Mouse (Mus musculus) heart, embryonic 15.5 days (tissue): Measurements from ENCODE around the gene Prrt1. TPM values are rescaled to one million over a fixed set of nuclear protein-coding genes. Genes with fewer than 3 reads are reported as not detected.

Source experiments
- ATAC-seq: fragments of 200-750 bp; cut with Nextera tagmentation; replicated peaks from 2 replicates; pipeline ENCODE4 v1.8.0; 2017; ENCODE audit warnings: low read depth, moderate TSS enrichment; ENCODE audit not compliant: insufficient number of reproducible peaks, insufficient read depth, low FRiP score
- H3K27ac ChIP-seq: fragments of 300-500 bp; sonication (generic); 2 replicates; pipeline ENCODE4 v1.5.1; 2015; ENCODE audit warnings: mild to moderate bottlenecking, inconsistent platforms
- H3K27me3 ChIP-seq: fragments of 300-500 bp; sonication (generic); 2 replicates; pipeline ENCODE4 v1.6.1; 2015; ENCODE audit warnings: inconsistent platforms
- H3K36me3 ChIP-seq: fragments of 300-500 bp; sonication (generic); 2 replicates; pipeline ENCODE4 v1.6.1; 2015; ENCODE audit warnings: mild to moderate bottlenecking, inconsistent platforms
- H3K4me1 ChIP-seq: fragments of 300-500 bp; sonication (generic); replicated peaks from 2 replicates; pipeline ENCODE4 v1.6.1; 2015; ENCODE audit warnings: inconsistent platforms
- H3K4me2 ChIP-seq: fragments of 300-500 bp; sonication (generic); 2 replicates; pipeline ENCODE4 v1.6.1; 2015; ENCODE audit warnings: inconsistent platforms, mild to moderate bottlenecking, moderate library complexity
- H3K4me3 ChIP-seq: fragments of 300-500 bp; sonication (generic); 2 replicates; pipeline ENCODE4 v1.5.1; 2015; ENCODE audit warnings: mild to moderate bottlenecking, inconsistent platforms
- H3K9ac ChIP-seq: fragments of 300-500 bp; sonication (generic); 2 replicates; pipeline ENCODE4 v1.6.1; 2015; ENCODE audit warnings: mild to moderate bottlenecking, inconsistent platforms
- H3K9me3 ChIP-seq: fragments of 300-500 bp; sonication (generic); replicated peaks from 2 replicates; pipeline ENCODE4 v1.6.1; 2016; ENCODE audit warnings: inconsistent platforms
- whole genome bisulfite sequencing: fragments of 180-500 bp; shearing (Covaris S2); methylation state at CpG from one replicate; pipeline ENCODE4 v1.1.7; 2015; ENCODE audit warnings: mixed read lengths; 5-methylcytosine and 5-hydroxymethylcytosine counted together
- polyA plus RNA-seq: library from polyadenylated mRNA; unstranded; fragments of >200 nt; fragmentation: Nextera tagmentation; extraction: Ambion mirVana; gene quantifications from 2 replicates; pipeline ENCODE4 v1.2.1, GENCODE M21; 2015

The Prrt1 gene
- polyA plus RNA-seq, 1 experiment from 2014 or later = 0.42 TPM

- peaks cover 34% of the 10 kb centered on the region for H3K4me1 ChIP-seq
- no peak overlapping the region for H3K9ac ChIP-seq
- ATAC-seq = no peak
- no peak overlapping the region for H3K4me3 ChIP-seq
- 40% methylated on average over 13 of the region's 13 CpGs for WGBS
- no peaks in the 10 kb centered on the region for H3K36me3 ChIP-seq
- peaks cover 81% of the 10 kb centered on the region for H3K27me3 ChIP-seq
- H3K9me3 ChIP-seq = no peaks in the 10 kb centered on the region
- H3K27ac ChIP-seq = no peak overlapping the region
- no peak overlapping the region for H3K4me2 ChIP-seq
These were observed 46.1 kb downstream of the Prrt1 start for GRCm38 (mm10) chr17:34675205-34676092.

DNA sequence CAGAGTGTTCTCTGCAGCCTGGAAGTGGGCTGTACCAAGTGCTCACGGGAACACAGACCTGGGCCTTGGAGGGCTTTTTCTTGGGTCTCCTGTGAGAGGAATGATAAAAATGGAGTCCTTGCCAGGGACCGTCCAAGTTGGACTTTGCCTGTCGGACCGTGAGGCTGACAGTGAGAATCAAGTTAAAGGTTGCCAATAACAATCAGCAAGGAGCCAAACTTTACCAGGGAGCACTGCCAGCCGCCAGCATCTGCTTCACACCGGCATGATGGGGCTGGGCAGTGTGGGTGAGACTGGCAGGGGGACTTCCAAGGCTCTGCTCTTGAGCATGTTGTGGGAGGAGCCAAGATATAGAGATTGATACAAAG is 46.7 kb downstream of the Prrt1 start:
- no peaks in the 10 kb centered on the region for H3K9me3 ChIP-seq
- no peak overlapping the region for H3K4me2 ChIP-seq
- WGBS = 50% methylated on average over 6 of the region's 6 CpGs
- H3K36me3 ChIP-seq = no peaks in the 10 kb centered on the region
- no peak for ATAC-seq
- no peak overlapping the region for H3K27ac ChIP-seq
- H3K9ac ChIP-seq = no peak overlapping the region
- H3K27me3 ChIP-seq = peaks cover 75% of the 10 kb centered on the region
- H3K4me1 ChIP-seq = peaks cover 33% of the 10 kb centered on the region
- H3K4me3 ChIP-seq = no peak overlapping the region

GRCm38 (mm10) chr17:34676671-34677070 is 47.3 kb downstream of the Prrt1 start:
- 71% methylated on average over 12 of the region's 12 CpGs for WGBS
- Histone ChIP-seq H3K27ac (no peak overlapping the region), H3K27me3 (peaks cover 69% of the 10 kb centered on the region), H3K36me3 (no peaks in the 10 kb centered on the region), H3K4me3 (no peak overlapping the region), H3K4me1 (peaks cover 33% of the 10 kb centered on the region), H3K9me3 (no peaks in the 10 kb centered on the region), H3K9ac (no peak overlapping the region), H3K4me2 (no peak overlapping the region)
- ATAC-seq = no peak

DNA sequence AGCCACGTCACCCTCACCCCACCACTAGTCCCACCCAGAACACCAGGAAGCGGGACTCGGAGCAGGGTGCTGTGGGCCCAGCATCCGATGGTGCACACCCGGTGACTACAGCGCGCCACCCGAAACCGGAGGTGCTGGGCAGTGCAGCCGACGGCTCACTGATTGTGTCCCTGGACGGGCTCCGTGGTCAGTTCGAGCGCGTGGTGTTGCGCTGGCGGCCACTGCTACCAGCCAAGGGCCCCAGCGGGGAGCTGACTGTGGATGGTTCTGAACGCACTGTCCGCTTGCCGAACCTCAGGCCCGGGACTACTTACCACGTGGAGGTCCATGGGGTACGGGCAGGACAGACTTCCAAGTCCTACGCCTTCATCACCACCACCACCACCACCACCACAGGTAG is 50.9 kb downstream of the Prrt1 start:
- H3K36me3 ChIP-seq = no peaks in the 10 kb centered on the region
- no peak overlapping the region for H3K4me3 ChIP-seq
- no peak overlapping the region for H3K4me2 ChIP-seq
- H3K4me1 ChIP-seq = peaks cover 49% of the 10 kb centered on the region
- H3K9me3 ChIP-seq = no peaks in the 10 kb centered on the region
- no peak overlapping the region for H3K9ac ChIP-seq
- peaks cover 49% of the 10 kb centered on the region for H3K27me3 ChIP-seq
- 76% methylated on average over 26 of the region's 26 CpGs for WGBS
- ATAC-seq = no peak
- no peak overlapping the region for H3K27ac ChIP-seq

- Histone ChIP-seq H3K9me3 (no peaks in the 10 kb centered on the region), H3K36me3 (no peaks in the 10 kb centered on the region), H3K4me2 (no peak overlapping the region), H3K9ac (no peak overlapping the region), H3K4me3 (no peak overlapping the region), H3K27me3 (peaks cover 49% of the 10 kb centered on the region), H3K27ac (no peak overlapping the region), H3K4me1 (peaks cover 49% of the 10 kb centered on the region)
- ATAC-seq = no peak
- 85% methylated on average over 4 of the region's 4 CpGs for WGBS
These were observed 51.3 kb downstream of the Prrt1 start for GRCm38 (mm10) chr17:34680621-34681020.

DNA sequence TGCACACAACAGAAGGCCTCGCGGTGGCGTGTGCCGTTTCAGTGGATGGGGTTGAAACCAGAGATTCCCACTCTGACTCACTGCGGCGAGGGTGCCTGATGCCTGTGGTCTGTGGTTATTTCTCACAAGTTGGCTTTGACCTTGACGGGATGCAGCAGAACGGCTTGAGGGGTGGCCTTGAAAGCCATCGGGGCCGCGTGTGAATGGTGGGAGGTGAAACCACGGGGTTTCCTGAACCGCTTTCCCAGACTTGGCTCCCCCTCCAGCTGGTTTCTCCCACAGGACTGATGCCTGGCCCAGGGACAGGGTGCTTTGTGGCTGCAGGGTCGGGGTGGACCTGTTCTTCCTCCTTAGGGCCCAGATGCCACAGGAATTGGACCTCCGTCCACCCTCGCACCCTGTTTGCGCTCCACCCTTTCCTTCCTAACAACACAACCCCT is 51.8 kb downstream of the Prrt1 start:
- peaks cover 45% of the 10 kb centered on the region for H3K27me3 ChIP-seq

GRCm38 (mm10) chr17:34681881-34682536 is 52.7 kb downstream of the Prrt1 start:
- Histone ChIP-seq H3K27me3 (peaks cover 39% of the 10 kb centered on the region), H3K4me1 (peaks cover 48% of the 10 kb centered on the region), H3K36me3 (no peaks in the 10 kb centered on the region), H3K27ac (no peak overlapping the region), H3K4me2 (no peak overlapping the region), H3K9me3 (no peaks in the 10 kb centered on the region), H3K9ac (no peak overlapping the region), H3K4me3 (no peak overlapping the region)
- ATAC-seq = no peak
- WGBS = 60% methylated on average over 11 of the region's 11 CpGs

More for the DNA sequence above, 51.8 kb downstream of the Prrt1 start:
- H3K9ac ChIP-seq = no peak overlapping the region
- H3K36me3 ChIP-seq = no peaks in the 10 kb centered on the region
- H3K27ac ChIP-seq = no peak overlapping the region
- H3K4me1 ChIP-seq = peaks cover 49% of the 10 kb centered on the region
- no peak overlapping the region for H3K4me2 ChIP-seq
- no peak for ATAC-seq
- 59% methylated on average over 17 of the region's 17 CpGs for WGBS
- H3K9me3 ChIP-seq = no peaks in the 10 kb centered on the region
- no peak overlapping the region for H3K4me3 ChIP-seq

Other genes with a start within 250 kb of the Prrt1 start
- 0.20 TPM in 1 of 2 replicates, not detected in the other for gene BC051142, start 230.7 kb upstream of the Prrt1 start, polyA plus RNA-seq
- not detected in 2 replicates for gene Btnl4, start 152.2 kb upstream of the Prrt1 start, polyA plus RNA-seq
- gene Btnl6, start 112.2 kb upstream of the Prrt1 start, polyA plus RNA-seq = not detected in 2 replicates
- 5.8 and 7.8 TPM in 2 replicates for gene Notch4, start 65.3 kb upstream of the Prrt1 start, polyA plus RNA-seq
- gene Gpsm3, start 39.7 kb upstream of the Prrt1 start, polyA plus RNA-seq = 5.5 and 13.1 TPM in 2 replicates
- 4.8 and 5.5 TPM in 2 replicates for gene Pbx2, start 38.3 kb upstream of the Prrt1 start, polyA plus RNA-seq
- 6.4 and 12.3 TPM in 2 replicates for gene Ager, start 31.7 kb upstream of the Prrt1 start, polyA plus RNA-seq
- gene Rnf5, start 25.8 kb upstream of the Prrt1 start, polyA plus RNA-seq = 99.7 and 111 TPM in 2 replicates
- gene Agpat1, start 25.3 kb upstream of the Prrt1 start, polyA plus RNA-seq = 45.7 and 53.9 TPM in 2 replicates
- gene Egfl8, start 13.6 kb upstream of the Prrt1 start, polyA plus RNA-seq = 1.3 and 2.2 TPM in 2 replicates
- gene Ppt2, start 1.0 kb upstream of the Prrt1 start, polyA plus RNA-seq = 22.9 and 24.8 TPM in 2 replicates
- gene Fkbpl, start 15.2 kb downstream of the Prrt1 start, polyA plus RNA-seq = 10.7 and 12.9 TPM in 2 replicates
- gene Atf6b, start 17.6 kb downstream of the Prrt1 start, polyA plus RNA-seq = 39.6 and 54.5 TPM in 2 replicates
- 2.3 and 3.2 TPM in 2 replicates for gene Tnxb, start 41.0 kb downstream of the Prrt1 start, polyA plus RNA-seq
- 0.53 and 0.77 TPM in 2 replicates for gene C4b, start 114.3 kb downstream of the Prrt1 start, polyA plus RNA-seq
- 0.93 TPM in 1 of 2 replicates, not detected in the other for gene Cyp21a1, start 175.0 kb downstream of the Prrt1 start, polyA plus RNA-seq
- gene Stk19, start 207.4 kb downstream of the Prrt1 start, polyA plus RNA-seq = 19.4 and 23.4 TPM in 2 replicates
- gene Dxo, start 207.5 kb downstream of the Prrt1 start, polyA plus RNA-seq = 32.0 and 40.8 TPM in 2 replicates
- 23.6 and 35.9 TPM in 2 replicates for gene Skiv2l, start 220.7 kb downstream of the Prrt1 start, polyA plus RNA-seq
- 53.3 and 70.9 TPM in 2 replicates for gene Nelfe, start 220.9 kb downstream of the Prrt1 start, polyA plus RNA-seq
- gene Cfb, start 233.0 kb downstream of the Prrt1 start, polyA plus RNA-seq = 1.8 and 4.3 TPM in 2 replicates
- 1.1 and 1.8 TPM in 2 replicates for gene Zbtb12, start 249.9 kb downstream of the Prrt1 start, polyA plus RNA-seq